Mouse (Mus musculus): Measurements from ENCODE around the gene Ipcef1.
"Not testable (repeated sequence)": the region's sequence is repeated elsewhere in the genome, so short reads cannot be mapped to it uniquely, and the experiment has no call there.

Gene Ipcef1

GRCm38 (mm10) chr10:6882041-6882440 lies 170.2 kb downstream of the Ipcef1 start:
- not testable (repeated sequence) for DNase-seq

GRCm38 (mm10) chr10:6878276-6878881 lies 173.9 kb downstream of the Ipcef1 start:
- no peak for DNase-seq

GRCm38 (mm10) chr10:6873917-6874316 lies 178.4 kb downstream of the Ipcef1 start:
- no peak for DNase-seq

- DNase-seq, result no peak
These were observed 180.7 kb downstream of the Ipcef1 start for GRCm38 (mm10) chr10:6871418-6872072.

- no peak for DNase-seq
These were observed 196.5 kb downstream of the Ipcef1 start for GRCm38 (mm10) chr10:6855812-6856211.

- DNase-seq, result no peak
These were observed 203.4 kb downstream of the Ipcef1 start for GRCm38 (mm10) chr10:6848834-6849233.

- no peak for DNase-seq
These were observed 204.0 kb downstream of the Ipcef1 start for GRCm38 (mm10) chr10:6848162-6848754.

GRCm38 (mm10) chr10:6846283-6846682 lies 206.0 kb downstream of the Ipcef1 start:
- DNase-seq, result no peak

- DNase-seq, result no peak
These were observed 210.1 kb downstream of the Ipcef1 start for GRCm38 (mm10) chr10:6842225-6842624.
